Mouse (Mus musculus) ZHBTc4 (cell line): Measurements from ENCODE around the gene Tmem191c.

Source experiments
- DNase-seq: peaks from one replicate; pipeline ENCODE4 v3.0.0-alpha.2; 2011; ENCODE audit warnings: low read depth, low spot score

The Tmem191c gene

GRCm38 (mm10) chr16:17266113-17266512, 9.8 kb upstream of the Tmem191c start:
- DNase-seq = no peak

DNA sequence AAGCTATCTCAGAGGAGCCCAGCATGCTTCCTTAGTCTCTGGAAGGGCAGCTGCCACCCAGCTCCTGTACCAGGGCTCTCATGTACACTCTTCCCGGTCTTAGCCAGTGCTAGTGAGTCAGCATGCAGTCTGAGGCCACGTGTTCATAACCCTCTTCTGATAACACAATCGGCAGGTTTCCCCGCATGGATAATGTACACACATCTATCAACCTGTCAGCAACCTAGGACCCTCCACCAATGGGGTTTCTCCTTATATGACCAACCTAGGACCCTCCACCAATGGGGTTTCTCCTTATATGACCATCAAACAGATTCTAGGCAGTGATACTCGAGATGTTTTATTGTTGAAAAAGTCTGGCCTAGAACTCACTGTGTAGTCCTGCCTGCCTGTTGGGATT, 7.9 kb upstream of the Tmem191c start:
- no peak for DNase-seq

GRCm38 (mm10) chr16:17269872-17270271, 6.0 kb upstream of the Tmem191c start:
- no peak for DNase-seq

DNA sequence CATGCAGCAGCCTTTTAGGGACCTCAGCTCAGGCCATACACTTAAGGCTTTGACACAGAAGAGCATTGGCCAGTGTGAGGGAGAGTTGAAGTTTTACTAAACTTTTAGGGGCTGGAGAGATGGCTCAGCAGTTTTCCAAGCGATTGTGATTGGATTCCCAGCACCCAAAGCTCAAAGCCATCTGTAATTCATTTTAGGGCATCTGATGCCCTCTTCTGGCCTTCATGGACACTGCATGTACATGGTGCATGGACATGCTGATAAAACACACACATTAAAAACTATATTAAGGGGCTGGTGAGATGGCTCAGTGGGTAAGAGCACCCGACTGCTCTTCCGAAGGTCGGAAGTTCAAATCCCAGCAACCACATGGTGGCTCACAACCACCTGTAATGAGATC, 4.8 kb upstream of the Tmem191c start:
- peak; percentile 76 for DNase-seq

GRCm38 (mm10) chr16:17271856-17272255, 4.0 kb upstream of the Tmem191c start:
- DNase-seq = no peak

- peak; percentile 97 for DNase-seq
Observed at GRCm38 (mm10) chr16:17276164-17277151, 581 bp downstream of the Tmem191c start.

- peak; percentile 72 for DNase-seq
Observed at GRCm38 (mm10) chr16:17277342-17278211, 1.7 kb downstream of the Tmem191c start.

- no peak for DNase-seq
Observed at GRCm38 (mm10) chr16:17280471-17280870, 4.6 kb downstream of the Tmem191c start.

GRCm38 (mm10) chr16:17283151-17283550, 7.3 kb downstream of the Tmem191c start:
- no peak for DNase-seq

DNA sequence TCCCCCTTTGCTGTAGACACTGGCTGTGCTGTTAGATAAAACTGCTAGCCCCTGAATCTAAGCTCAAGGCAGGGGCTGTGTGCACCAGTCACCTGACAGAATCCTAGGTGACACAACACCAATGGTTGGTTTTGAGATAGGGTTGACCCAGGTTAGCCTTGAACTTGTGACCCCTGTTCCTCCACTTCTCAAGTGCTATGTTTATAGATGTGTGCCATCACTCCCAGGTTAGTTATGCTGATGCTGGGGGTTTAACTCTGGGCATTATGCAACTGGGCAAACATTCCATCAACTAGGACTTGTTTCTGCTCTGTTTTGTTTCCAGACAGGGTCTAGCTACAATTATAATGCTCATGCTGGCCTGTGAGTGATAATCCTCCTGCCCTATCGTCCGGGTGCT, 11.2 kb downstream of the Tmem191c start:
- DNase-seq = no peak

DNA sequence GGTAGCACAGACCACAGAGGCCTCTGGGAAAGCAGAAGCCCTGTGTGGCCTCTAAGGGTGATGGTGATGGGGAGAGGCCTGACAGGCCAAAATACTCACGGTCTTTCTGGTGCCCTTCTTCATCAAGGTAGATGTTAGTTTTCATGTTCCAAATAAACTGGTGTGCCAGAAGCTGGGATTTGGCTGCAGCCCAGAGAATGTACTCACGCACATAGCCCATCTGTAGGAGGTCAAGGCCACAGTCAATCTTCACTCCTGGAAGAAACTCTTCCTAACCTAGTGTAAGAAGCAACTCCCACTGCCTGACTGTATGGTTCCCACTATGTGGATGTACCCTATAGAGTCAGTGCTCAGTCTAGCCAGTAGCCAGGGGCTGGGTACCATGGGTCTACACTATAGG, 15.1 kb downstream of the Tmem191c start:
- no peak for DNase-seq

DNA sequence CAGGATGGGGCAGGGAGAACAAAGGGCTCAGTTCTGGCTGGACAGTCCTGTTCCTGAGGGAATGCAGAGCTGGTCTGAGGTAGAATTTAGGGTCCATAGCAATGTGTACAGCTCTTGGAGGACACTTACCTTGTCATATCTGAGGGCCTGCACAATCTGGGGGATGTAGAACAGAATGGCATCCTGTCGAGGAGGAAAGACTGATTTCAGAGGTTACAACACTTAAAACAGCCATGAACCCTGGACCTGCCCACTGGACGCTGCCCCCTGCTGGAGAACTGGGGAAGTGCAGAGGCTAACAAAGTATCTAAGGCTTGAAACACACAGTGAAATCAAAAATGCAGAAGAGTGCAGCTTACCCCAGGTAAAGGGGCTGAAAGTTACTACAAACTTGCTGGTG, 16.9 kb downstream of the Tmem191c start:
- peak; percentile 80 for DNase-seq

- DNase-seq = no peak
Observed at GRCm38 (mm10) chr16:17300818-17301217, 24.9 kb downstream of the Tmem191c start.

GRCm38 (mm10) chr16:17303521-17304245, 27.8 kb downstream of the Tmem191c start:
- no peak for DNase-seq

DNA sequence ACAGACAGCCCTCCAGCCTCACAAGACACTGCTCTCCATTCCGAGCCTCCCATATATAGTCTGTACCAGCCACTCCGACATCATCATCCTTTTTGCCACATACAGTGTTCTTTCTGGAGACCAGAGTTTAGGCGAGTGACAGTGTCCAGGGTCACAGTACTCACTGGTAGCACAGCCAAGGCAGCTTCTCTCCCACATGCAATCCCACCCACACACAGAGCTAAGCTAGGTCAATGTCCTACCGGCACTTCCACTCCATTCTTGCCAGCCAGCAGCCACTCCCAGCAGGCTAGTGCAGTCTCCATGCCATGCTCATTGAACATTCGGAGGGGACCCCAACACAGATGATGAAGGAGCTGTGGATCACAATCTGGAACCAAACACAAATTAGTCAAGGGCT, 31.6 kb downstream of the Tmem191c start:
- no peak for DNase-seq

DNA sequence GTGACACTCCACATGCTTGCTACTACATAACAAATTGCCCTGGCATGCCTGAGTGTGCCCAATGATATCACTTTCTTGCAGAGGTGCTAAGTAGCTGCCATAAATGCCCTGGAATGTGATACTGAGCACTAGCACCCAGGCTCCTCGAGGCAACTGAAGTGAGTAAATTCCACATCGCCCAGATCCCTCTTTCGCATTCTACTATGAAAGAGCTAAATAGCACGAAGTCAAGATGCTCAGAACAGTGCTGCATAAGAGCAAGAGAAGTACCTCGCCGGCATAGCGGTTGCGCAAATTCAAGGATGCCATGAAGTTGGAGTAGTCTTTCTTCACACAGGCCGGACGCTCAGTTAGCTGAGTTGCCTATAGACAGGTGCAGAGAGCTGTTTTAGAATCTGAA, 33.2 kb downstream of the Tmem191c start:
- no peak for DNase-seq

DNA sequence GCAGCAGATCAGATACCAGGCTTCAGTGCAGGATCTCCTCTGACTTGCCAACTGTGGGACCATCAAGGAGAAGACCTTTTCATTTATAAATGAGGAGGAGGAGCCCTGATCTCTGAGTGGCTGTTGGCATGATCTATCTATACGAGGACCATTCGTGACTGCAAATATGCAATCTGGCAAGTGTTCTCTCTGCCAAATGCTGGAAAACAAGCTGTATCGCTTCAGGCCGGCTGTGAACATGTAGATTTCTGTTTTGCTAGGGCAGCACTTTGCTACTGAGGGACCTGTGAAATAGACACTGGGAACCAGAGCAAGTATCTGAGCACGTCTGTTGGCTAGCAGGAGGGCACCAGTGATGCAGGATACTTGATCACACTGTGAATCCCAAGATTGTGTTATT, 36.7 kb downstream of the Tmem191c start:
- no peak for DNase-seq

- DNase-seq = no peak
Observed at GRCm38 (mm10) chr16:17316554-17316953, 40.7 kb downstream of the Tmem191c start.

DNA sequence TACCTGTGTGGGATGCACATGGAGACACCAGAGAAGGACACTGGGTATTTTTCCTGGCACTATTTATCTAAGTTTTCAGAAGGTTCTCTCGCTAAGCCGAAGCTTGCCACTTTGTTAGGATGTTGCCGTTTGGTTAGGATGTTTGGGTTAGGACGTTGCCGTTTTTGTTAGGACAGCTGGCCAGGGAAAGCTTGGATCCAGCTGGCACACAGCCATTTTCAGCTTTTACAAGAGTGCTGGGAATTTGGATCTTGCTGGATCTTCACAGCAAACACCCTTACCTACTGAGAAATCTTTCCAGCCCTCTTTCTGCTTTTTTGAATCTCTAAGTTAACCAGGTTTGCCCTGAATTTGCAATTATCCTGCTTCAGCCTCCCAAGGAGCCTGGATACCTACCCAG, 45.6 kb downstream of the Tmem191c start:
- no peak for DNase-seq

- no peak for DNase-seq
Observed at GRCm38 (mm10) chr16:17324745-17325144, 48.9 kb downstream of the Tmem191c start.

DNA sequence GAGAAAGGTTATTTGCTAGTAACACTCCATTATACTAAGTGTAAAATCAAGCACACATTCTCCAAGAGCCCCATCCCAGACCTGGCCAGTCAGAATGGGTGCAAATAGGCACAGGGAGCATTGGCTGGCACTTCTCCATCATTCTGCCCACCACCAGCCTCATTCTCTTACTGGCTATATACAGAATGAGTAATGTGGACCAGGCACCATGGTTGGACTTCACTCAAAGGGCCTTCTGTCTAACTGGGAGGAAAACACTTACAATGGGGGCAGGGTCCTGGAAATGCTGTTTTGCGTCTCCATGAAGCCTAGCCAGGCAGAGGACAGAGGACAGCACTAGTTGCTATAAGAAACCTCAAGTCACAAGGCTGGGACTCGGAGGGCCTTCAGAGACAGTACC, 50.2 kb downstream of the Tmem191c start:
- DNase-seq = no peak
